Mouse (Mus musculus) inflammation-experienced regulatory T-cells, adult 16 weeks (primary cell): Measurements from ENCODE around the gene Ssrp1. TPM values are rescaled to one million over a fixed set of nuclear protein-coding genes. Genes with fewer than 3 reads are reported as not detected.

ENCODE experiments used
- polyA plus RNA-seq: library from polyadenylated mRNA; unstranded; fragments of 100-300 nt; shearing (Covaris generic); gene quantifications from one replicate; pipeline ENCODE4 v1.2.1, GENCODE M21; 2017

The Ssrp1 gene
- polyA plus RNA-seq = 249 TPM

DNA sequence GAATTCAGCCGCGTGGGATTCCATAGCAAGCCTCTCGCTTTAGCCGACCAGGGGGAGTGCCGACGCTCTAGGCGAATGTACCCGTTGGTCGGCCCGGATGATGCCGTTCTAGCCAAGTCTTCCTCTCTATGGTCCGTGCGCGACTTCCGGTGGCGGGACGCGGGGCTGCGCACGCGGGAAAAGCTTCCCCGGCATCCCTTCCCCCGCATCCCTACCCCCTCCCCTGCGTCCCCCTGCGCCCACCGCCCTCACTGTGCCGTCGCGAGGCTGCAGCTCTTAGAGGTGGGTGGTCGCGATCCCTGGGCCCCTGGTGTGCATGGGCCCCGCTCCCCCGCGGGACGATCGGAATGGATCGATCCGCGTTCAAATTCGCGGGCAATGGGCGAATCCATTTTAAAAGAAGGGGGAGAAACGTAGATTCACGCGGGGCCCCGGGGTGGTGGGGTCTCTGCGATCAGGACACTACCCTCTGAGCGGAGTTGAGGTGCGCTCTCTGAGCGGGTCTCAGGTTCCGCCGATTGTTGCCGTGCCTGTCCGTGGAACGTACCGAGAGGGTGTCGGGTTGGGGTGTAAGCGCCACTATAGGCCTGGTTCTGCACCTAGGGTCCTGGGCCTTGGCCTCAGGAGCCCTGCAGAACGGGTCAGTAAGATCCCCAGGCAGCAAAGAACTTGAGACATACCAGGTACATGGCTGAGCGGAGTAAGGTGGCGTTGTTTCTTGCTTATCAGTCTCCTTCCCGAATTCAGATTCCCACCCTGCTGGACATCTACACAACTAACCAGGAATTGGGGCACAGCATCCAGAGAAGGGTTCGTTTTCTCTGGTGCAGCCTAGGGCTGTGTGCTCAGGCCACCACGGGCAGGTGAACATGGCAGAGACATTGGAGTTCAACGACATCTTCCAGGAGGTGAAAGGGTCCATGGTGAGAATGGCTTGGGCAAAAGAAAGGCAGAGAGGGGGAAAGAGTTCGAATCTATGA is at the start of gene Ssrp1, which contains the start of gene P2rx3:
Gene Ssrp1, plus strand, starts transcription at position 188 of the 980 bp plus-strand sequence.
Gene P2rx3, minus strand, starts transcription at position 416 of the 980 bp plus-strand sequence.

DNA sequence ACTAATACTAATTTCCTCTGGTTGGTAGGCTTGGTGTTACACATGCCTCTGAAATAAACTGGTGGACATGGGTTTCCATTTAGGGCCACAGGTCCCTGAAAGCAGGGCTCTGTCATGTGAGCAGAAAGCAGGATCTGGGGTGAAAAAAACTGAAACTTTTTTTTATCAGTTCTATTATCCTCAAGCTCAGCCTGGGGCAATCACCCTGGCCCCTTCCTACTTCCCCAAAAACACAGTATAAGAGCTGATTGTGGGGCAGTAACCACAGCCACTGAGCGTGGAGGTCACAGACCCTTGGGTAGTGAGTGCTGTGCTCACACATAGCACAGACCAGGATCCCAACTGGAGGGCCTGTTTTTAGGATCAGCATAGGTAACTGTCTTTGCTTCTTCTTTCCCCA is 49.1 kb upstream of the Ssrp1 start, which contains the start of gene Prg3:
Gene Prg3, plus strand, starts transcription at position 286 of the 400 bp plus-strand sequence.

DNA sequence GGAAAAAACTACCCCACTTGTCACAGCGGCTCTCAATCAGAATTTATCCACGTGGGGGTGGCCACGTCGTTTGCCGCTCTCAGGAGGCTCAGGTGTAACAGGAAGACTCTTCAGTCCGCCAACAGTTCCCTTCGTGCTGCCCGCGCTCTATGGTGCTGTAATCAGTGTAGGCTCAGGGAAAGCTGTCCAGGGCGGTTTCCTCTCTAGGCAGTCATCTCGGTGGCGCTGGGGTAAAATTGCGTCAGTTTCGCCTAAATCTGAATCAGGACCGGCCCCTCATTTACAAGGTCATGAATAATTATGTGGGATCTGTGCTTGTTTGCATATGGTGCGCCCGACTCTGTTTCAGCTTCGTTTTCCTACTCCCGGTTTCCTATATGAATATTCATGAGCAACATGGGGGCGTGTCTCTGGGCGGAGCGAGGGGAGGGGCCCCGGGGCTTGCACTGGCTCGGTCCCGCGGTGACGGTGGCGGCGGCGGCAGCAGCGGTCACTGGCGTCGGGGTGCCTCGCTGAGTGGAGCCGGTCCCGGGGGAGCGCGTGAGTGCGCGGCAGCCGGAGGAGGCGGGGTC is 10.6 kb downstream of the Ssrp1 start, which contains the start of gene Tnks1bp1:
Gene Tnks1bp1, plus strand, starts transcription at position 427 of the 572 bp plus-strand sequence.

Other genes starting within 250 kb of the Ssrp1 start
- gene Ube2l6, start 238.4 kb upstream of the Ssrp1 start, polyA plus RNA-seq = 74.0 TPM
- gene Smtnl1, start 214.6 kb upstream of the Ssrp1 start, polyA plus RNA-seq = not detected
- gene Timm10, start 210.2 kb upstream of the Ssrp1 start, polyA plus RNA-seq = 33.3 TPM
- 7.9 TPM for gene Slc43a1, start 198.4 kb upstream of the Ssrp1 start, polyA plus RNA-seq
- not detected for gene Rtn4rl2, start 150.5 kb upstream of the Ssrp1 start, polyA plus RNA-seq
- 11.6 TPM for gene Slc43a3, start 100.7 kb upstream of the Ssrp1 start, polyA plus RNA-seq
- gene Prg2, start 56.8 kb upstream of the Ssrp1 start, polyA plus RNA-seq = not detected
- gene Prg3, start 49.0 kb upstream of the Ssrp1 start, polyA plus RNA-seq = 0.73 TPM
- gene P2rx3, start 228 bp downstream of the Ssrp1 start, polyA plus RNA-seq = 0.26 TPM
- gene Tnks1bp1, start 10.8 kb downstream of the Ssrp1 start, polyA plus RNA-seq = 16.6 TPM
- gene Aplnr, start 99.0 kb downstream of the Ssrp1 start, polyA plus RNA-seq = not detected
- 0.09 TPM for gene Lrrc55, start 160.0 kb downstream of the Ssrp1 start, polyA plus RNA-seq